Mouse (Mus musculus) midbrain, embryonic 12.5 days (tissue): ENCODE measurements at regions not wholly inside any gene's neighbourhood (a gene's known extent, or its start where the extent isn't known, plus 50 kb on each side); places are given as distances from the start of the nearest gene placed in this dataset.

ENCODE experiments used
- ATAC-seq: fragments of 200-750 bp; cut with Nextera tagmentation; 2 replicates; pipeline ENCODE4 v1.8.0; 2017; ENCODE audit warnings: low read depth, moderate TSS enrichment, moderate library complexity; ENCODE audit not compliant: low FRiP score
- H3K27ac ChIP-seq: fragments of 300-500 bp; sonication (generic); replicated peaks from 2 replicates; pipeline ENCODE4 v1.5.1; 2016; ENCODE audit warnings: mild to moderate bottlenecking
- H3K27me3 ChIP-seq: fragments of 300-500 bp; sonication (generic); 2 replicates; pipeline ENCODE4 v1.6.1; 2016; ENCODE audit warnings: mild to moderate bottlenecking
- H3K36me3 ChIP-seq: fragments of 300-500 bp; sonication (generic); 2 replicates; pipeline ENCODE4 v1.6.1; 2016
- H3K4me1 ChIP-seq: fragments of 300-500 bp; sonication (generic); 2 replicates; pipeline ENCODE4 v1.6.1; 2016
- H3K4me2 ChIP-seq: fragments of 300-500 bp; sonication (generic); replicated peaks from 2 replicates; pipeline ENCODE4 v1.6.1; 2016; ENCODE audit warnings: mild to moderate bottlenecking, moderate library complexity
- H3K4me3 ChIP-seq: fragments of 300-500 bp; sonication (generic); 2 replicates; pipeline ENCODE4 v1.5.1; 2016; ENCODE audit warnings: mild to moderate bottlenecking
- H3K9ac ChIP-seq: fragments of 300-500 bp; sonication (generic); replicated peaks from 2 replicates; pipeline ENCODE4 v1.6.1; 2016; ENCODE audit warnings: mild to moderate bottlenecking, moderate library complexity
- H3K9me3 ChIP-seq: fragments of 300-500 bp; sonication (generic); 2 replicates; pipeline ENCODE4 v1.6.1; 2016; ENCODE audit warnings: mild to moderate bottlenecking
- WGBS: fragments of 180-500 bp; shearing (Covaris S2); methylation state at CpG from one replicate; pipeline ENCODE4 v1.1.7; 2016; 5-methylcytosine and 5-hydroxymethylcytosine counted together

DNA sequence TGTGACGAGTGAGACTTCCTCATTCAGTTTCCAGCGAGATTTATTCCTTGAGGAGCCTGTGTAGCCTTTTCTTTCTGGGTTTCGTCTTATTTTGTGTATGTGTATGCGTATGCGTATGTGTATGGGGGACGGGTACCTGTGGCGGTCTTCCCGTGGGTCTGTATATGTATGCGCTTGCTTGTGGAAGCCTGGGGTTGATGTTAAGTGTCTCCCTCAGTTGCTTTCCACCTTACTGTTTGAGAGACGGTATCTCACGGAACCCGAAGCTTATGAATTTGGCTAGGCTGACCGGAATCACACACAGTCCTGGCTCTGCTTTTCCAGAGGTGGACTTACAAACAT lies 87.1 kb downstream of the Ankrd50 start:
- WGBS: 70% methylated on average over 13 of the region's 13 CpGs
- Histone ChIP-seq H3K9ac (no peak overlapping the region), H3K27ac (peak overlapping the region; percentile 64), H3K9me3 (no peaks in the 10 kb centered on the region), H3K4me1 (peaks cover 14% of the 10 kb centered on the region), H3K27me3 (peaks cover 25% of the 10 kb centered on the region), H3K36me3 (no peaks in the 10 kb centered on the region), H3K4me3 (0 out of 2 replicates have a peak overlapping the region, but pooled peaks have one; percentile 20), H3K4me2 (peak overlapping the region; percentile 51)
- peak; percentile 29 for ATAC-seq

GRCm38 (mm10) chr3:38396760-38397614 lies 87.7 kb downstream of the Ankrd50 start:
- Histone ChIP-seq H3K4me2 (peak overlapping the region; percentile 51), H3K4me3 (peak overlapping the region; percentile 20), H3K36me3 (no peaks in the 10 kb centered on the region), H3K27me3 (peaks cover 25% of the 10 kb centered on the region), H3K9ac (no peak overlapping the region), H3K9me3 (no peaks in the 10 kb centered on the region), H3K27ac (peak overlapping the region; percentile 64), H3K4me1 (peaks cover 14% of the 10 kb centered on the region)
- ATAC-seq: peak; percentile 86
- WGBS: 3% methylated on average over 20 of the region's 20 CpGs

GRCm38 (mm10) chr3:38394308-38394707 lies 90.3 kb downstream of the Ankrd50 start:
- no peaks in the 10 kb centered on the region for H3K9me3 ChIP-seq
- 84% methylated on average over 4 of the region's 4 CpGs for WGBS
- peaks cover 17% of the 10 kb centered on the region for H3K4me1 ChIP-seq
- H3K36me3 ChIP-seq: no peaks in the 10 kb centered on the region
- no peak overlapping the region for H3K4me2 ChIP-seq
- H3K27me3 ChIP-seq: peaks cover 25% of the 10 kb centered on the region
- H3K4me3 ChIP-seq: no peak overlapping the region
- ATAC-seq: no peak
- H3K9ac ChIP-seq: no peak overlapping the region
- H3K27ac ChIP-seq: no peak overlapping the region

DNA sequence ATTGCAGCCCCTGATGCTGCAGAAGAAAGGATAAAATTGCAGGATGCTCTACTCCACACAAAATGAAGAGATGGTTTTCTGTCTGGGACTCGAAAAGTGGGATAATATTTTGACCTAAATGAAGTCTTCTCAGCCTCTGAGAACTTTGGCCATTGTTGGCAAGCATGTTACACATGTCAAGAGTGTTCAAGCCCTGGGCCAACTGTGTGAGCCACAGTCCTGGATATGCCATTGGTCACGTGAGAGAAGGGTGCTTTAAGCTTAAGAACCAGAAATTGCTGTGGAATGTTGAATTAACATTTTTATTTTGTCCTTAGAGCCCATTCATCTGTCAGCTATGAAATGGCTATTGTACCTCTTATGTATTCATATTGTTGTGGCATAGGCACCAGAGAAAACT lies 95.0 kb downstream of the Ankrd50 start:
- Histone ChIP-seq H3K4me2 (no peak overlapping the region), H3K9me3 (no peaks in the 10 kb centered on the region), H3K27ac (no peak overlapping the region), H3K36me3 (no peaks in the 10 kb centered on the region), H3K27me3 (peaks cover 13% of the 10 kb centered on the region), H3K9ac (no peak overlapping the region), H3K4me3 (no peak overlapping the region), H3K4me1 (peaks cover 8% of the 10 kb centered on the region)
- WGBS: 38% methylated on average over 2 of the region's 2 CpGs
- 0 out of 2 replicates have a peak, but pooled peaks have one; percentile 49 for ATAC-seq

GRCm38 (mm10) chr3:38388961-38389360 lies 95.7 kb downstream of the Ankrd50 start:
- 2% methylated on average over 3 of the region's 3 CpGs for WGBS
- H3K4me3 ChIP-seq: no peak overlapping the region
- no peak overlapping the region for H3K9ac ChIP-seq
- no peaks in the 10 kb centered on the region for H3K9me3 ChIP-seq
- no peak overlapping the region for H3K4me2 ChIP-seq
- ATAC-seq: 0 out of 2 replicates have a peak, but pooled peaks have one; percentile 49
- no peaks in the 10 kb centered on the region for H3K36me3 ChIP-seq
- H3K4me1 ChIP-seq: peaks cover 8% of the 10 kb centered on the region
- no peak overlapping the region for H3K27ac ChIP-seq
- H3K27me3 ChIP-seq: peaks cover 13% of the 10 kb centered on the region

- 73% methylated on average over 3 of the region's 3 CpGs for WGBS
These were observed 101.9 kb downstream of the Ankrd50 start for GRCm38 (mm10) chr3:38382743-38383142.

DNA sequence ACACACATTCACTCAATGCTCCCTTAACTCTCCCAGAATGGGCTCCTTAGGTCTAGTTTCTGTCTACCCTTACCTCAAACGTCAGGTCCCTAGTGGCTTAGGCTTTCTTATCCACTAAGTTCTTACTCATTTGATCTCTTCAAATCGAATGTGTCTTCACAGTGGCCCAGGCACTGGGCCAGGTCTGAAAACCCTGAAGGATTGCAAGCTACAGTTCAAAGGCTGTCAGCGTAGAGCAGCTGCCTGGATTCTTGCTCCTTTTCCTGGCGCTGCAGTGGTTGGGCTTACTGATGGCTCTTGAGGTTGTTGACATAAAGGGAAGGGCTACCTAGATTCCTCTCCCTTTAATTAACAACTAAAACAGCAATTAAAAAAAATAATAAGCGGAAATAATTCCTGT lies 103.0 kb downstream of the Ankrd50 start:
- H3K27ac ChIP-seq: no peak overlapping the region
- peaks cover 7% of the 10 kb centered on the region; the same call in 1 of the 2 replicates for H3K27me3 ChIP-seq
- no peaks in the 10 kb centered on the region for H3K4me1 ChIP-seq
- ATAC-seq: no peak
- no peak overlapping the region for H3K9ac ChIP-seq
- no peak overlapping the region for H3K4me3 ChIP-seq
- 87% methylated on average over 5 of the region's 5 CpGs for WGBS
- no peaks in the 10 kb centered on the region for H3K9me3 ChIP-seq
- H3K4me2 ChIP-seq: no peak overlapping the region
- no peaks in the 10 kb centered on the region for H3K36me3 ChIP-seq

More at GRCm38 (mm10) chr3:38382743-38383142, 101.9 kb downstream of the Ankrd50 start:
- Histone ChIP-seq H3K4me3 (no peak overlapping the region), H3K9me3 (no peaks in the 10 kb centered on the region), H3K27me3 (peaks cover 8% of the 10 kb centered on the region; the same call in 1 of the 2 replicates), H3K9ac (no peak overlapping the region), H3K4me1 (no peaks in the 10 kb centered on the region), H3K4me2 (no peak overlapping the region), H3K27ac (no peak overlapping the region), H3K36me3 (no peaks in the 10 kb centered on the region)
- no peak for ATAC-seq

DNA sequence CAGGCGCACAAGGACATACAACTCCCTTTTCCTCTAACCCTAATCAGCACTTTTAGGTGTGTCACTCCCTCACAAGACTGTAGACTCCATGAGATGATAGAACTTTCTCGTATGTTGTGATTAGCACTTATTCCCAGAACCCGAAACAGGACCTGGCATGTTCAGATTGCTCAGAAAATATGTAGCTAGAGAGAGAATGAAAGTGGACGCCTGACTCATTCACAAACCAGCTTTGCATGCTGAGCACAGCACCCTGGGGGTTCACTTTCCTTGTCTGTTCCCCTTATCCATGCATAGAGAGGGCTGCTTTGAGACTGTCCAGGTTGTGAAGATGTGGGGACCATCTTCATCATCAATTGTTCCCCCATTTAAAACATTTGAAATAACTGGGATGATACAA lies 111.0 kb downstream of the Ankrd50 start:
- Histone ChIP-seq H3K27ac (no peak overlapping the region), H3K9ac (no peak overlapping the region), H3K9me3 (no peaks in the 10 kb centered on the region), H3K27me3 (no peaks in the 10 kb centered on the region), H3K4me1 (no peaks in the 10 kb centered on the region), H3K4me3 (no peak overlapping the region), H3K4me2 (no peak overlapping the region), H3K36me3 (no peaks in the 10 kb centered on the region)
- no peak for ATAC-seq
- WGBS: 80% methylated on average over 4 of the region's 4 CpGs

GRCm38 (mm10) chr3:38371702-38372101 lies 112.9 kb downstream of the Ankrd50 start:
- 60% methylated on average over 2 of the region's 2 CpGs for WGBS
- no peak for ATAC-seq
- Histone ChIP-seq H3K9ac (no peak overlapping the region), H3K4me1 (no peaks in the 10 kb centered on the region), H3K4me3 (no peak overlapping the region), H3K27me3 (no peaks in the 10 kb centered on the region), H3K36me3 (no peaks in the 10 kb centered on the region), H3K27ac (no peak overlapping the region), H3K4me2 (no peak overlapping the region), H3K9me3 (no peaks in the 10 kb centered on the region)

- WGBS: 94% methylated on average over 4 of the region's 4 CpGs
- no peaks in the 10 kb centered on the region for H3K27me3 ChIP-seq
- ATAC-seq: no peak
These were observed 120.8 kb downstream of the Ankrd50 start for GRCm38 (mm10) chr3:38363888-38364287.

DNA sequence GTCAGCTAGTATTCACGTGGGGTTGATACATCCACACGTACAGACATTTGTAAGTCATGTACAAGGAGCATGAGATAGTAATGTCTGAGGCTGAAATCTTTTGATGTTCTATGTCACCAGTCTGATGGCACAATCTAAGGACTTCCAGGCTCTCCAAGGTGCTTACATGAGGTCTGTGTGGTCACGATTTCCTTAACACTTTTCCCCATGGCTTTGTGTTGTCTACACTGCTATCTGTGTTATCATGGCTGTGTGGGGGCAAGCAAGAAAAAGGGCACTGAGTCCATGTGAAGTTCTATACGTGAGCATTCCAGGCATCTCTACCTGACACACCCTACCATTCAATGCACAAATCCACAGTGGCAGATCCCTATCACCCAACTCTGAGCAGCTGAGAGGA lies 123.2 kb downstream of the Ankrd50 start:
- 85% methylated on average over 4 of the region's 4 CpGs for WGBS
- Histone ChIP-seq H3K4me2 (no peak overlapping the region), H3K9me3 (no peaks in the 10 kb centered on the region), H3K36me3 (no peaks in the 10 kb centered on the region), H3K27ac (no peak overlapping the region), H3K27me3 (no peaks in the 10 kb centered on the region), H3K4me3 (no peak overlapping the region), H3K9ac (no peak overlapping the region), H3K4me1 (peaks cover 10% of the 10 kb centered on the region; the same call in 1 of the 2 replicates)
- ATAC-seq: no peak

More at GRCm38 (mm10) chr3:38363888-38364287, 120.8 kb downstream of the Ankrd50 start:
- no peak overlapping the region for H3K27ac ChIP-seq
- peaks cover 5% of the 10 kb centered on the region; the same call in 1 of the 2 replicates for H3K4me1 ChIP-seq
- no peak overlapping the region for H3K9ac ChIP-seq
- no peaks in the 10 kb centered on the region for H3K9me3 ChIP-seq
- no peak overlapping the region for H3K4me3 ChIP-seq
- no peaks in the 10 kb centered on the region for H3K36me3 ChIP-seq
- H3K4me2 ChIP-seq: no peak overlapping the region

DNA sequence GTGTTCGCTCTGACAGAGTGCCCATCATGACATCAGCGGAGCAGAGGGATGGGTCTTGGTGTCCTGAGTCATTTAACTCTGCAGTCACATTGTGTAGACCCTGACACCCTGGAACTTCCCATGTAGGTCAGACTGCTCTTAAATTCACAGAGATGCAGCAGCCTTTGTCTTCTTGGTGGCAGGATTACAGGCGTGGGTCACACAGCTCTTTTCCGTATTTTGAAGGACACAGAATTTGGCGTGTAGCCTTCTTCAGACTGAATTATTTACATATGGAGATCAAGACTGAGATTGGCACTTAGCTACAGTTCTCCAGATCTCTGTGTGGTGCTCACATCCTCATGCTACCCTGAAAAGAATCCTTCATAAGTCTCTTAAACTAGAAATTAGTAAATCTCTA lies 123.7 kb downstream of the Ankrd50 start:
- no peaks in the 10 kb centered on the region for H3K27me3 ChIP-seq
- ATAC-seq: no peak
- no peak overlapping the region for H3K4me3 ChIP-seq
- H3K36me3 ChIP-seq: no peaks in the 10 kb centered on the region
- peak overlapping the region; percentile 4; the same call in 1 of the 2 replicates for H3K27ac ChIP-seq
- no peak overlapping the region for H3K9ac ChIP-seq
- H3K9me3 ChIP-seq: no peaks in the 10 kb centered on the region
- no peak overlapping the region for H3K4me2 ChIP-seq
- 52% methylated on average over 5 of the region's 5 CpGs for WGBS
- H3K4me1 ChIP-seq: peaks cover 10% of the 10 kb centered on the region; the same call in 1 of the 2 replicates
